Mouse (Mus musculus): Measurements from ENCODE around the gene Gpam.

The Gpam gene

DNA sequence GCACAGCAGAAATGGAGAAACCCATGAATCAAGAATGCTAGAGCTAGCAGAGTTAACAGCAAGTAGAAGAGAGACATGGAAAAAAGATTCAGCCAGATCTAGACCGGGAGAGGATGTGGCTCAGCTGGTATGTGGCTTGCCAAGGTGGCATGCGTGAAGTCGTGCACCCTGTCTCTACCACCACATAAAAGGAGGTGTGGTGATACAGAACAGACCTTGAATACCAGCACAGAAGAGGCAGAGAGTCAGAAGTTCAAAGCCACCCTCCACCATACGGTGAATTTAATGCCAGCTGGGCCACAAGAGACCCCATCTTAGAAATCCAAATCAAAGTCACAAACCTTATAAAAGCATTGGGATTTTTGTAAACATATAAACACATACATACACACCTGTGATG, 25.4 kb downstream of the Gpam start:
- no peak for ATAC-seq (ENCODE audit: low TSS enrichment)

DNA sequence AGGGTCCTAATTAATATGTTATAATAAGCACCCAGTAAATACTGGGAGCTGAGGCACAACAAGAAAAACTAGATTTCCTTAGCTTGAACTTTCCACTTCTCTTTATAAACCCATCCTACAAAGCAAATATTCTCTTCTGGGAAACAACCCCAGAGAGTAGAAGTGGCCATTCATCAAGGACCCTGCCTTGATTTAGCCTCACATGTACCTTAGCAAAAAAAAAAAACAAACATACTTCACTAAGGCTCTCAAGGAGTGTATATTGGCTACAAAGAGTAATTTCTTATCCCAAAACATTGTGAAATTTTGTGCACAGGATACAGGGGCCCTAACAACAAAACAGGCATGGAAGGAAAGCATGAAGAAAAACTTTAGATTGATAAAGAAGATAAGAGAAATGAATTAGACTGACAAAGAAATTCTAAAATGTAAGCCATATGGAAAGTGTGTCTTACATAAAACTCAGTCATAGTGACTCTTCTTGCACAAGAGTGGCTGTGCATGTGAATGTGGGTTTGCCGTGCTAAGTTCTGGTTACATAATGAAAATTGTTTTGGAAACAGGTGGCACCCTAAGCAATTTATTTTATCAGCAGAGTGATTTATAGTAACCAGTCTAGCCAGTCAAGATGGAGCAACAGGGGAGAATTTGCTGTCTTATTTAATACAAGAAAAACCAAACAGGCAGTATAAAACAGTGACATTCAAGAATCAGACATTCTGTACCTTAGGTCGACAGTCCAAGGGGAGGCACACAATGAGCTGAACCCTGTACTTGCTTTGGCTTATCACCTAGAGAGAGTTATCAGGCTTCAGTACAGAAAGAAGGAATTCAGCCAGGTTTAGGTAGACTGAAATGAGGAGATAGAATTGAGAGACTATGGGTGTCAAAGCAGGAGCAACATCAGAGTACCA, 26.6 kb downstream of the Gpam start:
- no peak for ATAC-seq (ENCODE audit: low TSS enrichment)

DNA sequence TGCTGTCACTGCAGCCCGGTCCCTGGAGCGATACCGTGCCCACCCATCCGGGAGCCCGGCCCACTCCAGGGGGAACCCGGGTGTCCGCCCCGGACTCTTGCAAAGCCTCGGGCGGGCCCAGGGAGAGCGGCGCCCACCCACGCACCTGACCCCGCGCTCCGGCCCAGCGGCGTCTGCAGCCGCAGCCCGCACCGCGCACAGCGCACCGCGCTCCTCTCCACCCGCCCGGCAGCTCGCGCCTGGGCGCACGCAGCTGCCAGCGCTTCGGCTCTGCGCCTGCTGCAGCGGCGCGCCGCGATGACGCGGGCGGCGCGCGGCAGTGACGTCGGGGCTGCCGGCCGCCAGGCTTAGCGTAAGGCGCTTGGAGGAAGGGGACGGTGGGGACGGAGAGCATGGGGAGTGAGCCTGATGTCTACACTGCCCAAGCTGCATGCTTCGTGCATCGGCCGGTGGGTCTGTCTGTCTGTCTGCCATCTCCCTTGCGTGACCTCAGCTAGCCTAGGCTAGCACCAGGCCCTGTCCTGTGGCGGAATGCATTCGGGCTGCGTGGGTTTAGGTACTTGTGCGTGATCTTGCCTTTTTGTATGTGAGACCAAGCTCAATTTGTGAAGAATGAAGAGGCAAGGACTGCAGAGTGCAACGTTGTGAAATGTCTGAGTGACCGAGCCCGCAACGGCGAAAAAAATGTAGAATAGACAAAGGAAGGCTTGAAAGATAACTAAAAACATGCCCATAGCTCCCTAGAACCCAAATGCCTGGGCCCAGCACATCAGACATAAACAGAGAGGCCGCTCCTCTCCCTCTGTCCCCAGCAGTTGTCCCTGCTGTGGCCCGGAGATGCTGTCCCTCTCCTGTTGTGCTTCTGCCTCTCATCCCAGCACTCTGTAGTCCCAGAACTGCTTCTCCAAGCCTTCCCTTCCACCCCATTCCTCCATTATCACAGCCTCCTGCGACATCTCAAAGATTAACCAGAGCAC, 27.6 kb downstream of the Gpam start:
- peak; percentile 77 for ATAC-seq (ENCODE audit: low TSS enrichment)

DNA sequence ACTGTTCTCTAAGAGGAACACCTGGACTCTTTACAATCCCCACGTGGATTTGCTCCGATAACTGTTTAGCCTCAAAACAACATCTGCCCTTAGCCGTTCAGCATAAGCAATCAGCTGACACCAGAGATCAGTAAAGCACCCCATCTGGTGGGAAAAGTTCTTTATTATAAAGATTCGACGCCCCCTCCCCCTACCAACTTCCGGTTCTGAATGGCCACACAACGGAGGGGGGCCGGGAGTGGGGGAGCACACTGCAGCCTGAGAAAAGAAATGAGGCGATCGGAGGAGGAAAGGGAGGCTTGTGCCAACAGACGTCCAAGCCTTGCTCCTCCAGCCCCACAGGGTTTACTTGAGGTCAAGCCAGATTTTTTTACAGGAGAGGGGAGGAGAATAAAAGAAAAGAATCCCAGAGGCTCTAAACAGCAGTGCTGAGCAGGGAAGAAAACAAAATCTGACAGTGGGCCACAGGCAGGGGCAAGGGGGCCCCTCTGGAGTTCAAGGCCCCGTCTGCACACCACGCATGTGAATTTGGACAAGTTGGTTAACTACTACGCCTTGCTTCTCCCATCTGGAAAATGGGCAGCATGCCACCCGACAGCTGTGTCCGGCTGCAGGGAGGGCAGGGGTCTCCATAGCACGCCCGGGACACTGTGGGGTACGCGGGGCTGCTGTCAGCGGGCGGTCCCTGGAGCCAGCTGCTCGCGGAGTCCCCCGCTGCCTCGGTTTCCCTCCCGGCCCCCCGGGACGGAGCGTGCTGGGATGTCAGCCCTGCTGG, 28.4 kb downstream of the Gpam start:
- ATAC-seq (ENCODE audit: low TSS enrichment): peak; percentile 17

DNA sequence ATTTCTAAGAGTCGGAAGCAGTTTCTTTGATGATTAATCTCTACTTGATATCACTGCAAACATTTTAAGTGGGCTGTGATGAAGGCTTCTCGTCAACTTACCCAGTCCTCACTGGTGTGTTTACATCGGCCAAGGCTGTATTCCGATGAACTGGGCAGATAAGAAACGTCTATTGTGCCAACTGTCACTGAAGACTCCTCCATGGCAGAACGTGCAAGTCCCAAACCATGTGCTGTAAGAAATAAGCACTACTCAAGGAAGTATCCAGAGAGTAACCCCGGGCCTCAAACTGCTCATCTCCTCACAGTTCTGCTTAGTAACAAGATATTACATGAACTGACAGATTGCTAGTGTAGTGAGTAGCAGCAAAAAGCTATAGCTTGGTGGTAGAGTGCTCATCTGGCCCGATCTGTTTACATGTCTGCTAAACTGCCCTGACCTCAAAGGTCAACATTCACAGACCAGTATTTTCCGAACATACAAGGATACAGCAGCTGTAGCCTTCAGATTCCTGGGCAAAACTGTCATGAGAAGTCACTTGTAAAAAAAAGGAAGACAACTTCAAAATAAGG, 29.6 kb downstream of the Gpam start:
- no peak for ATAC-seq (ENCODE audit: low TSS enrichment)

DNA sequence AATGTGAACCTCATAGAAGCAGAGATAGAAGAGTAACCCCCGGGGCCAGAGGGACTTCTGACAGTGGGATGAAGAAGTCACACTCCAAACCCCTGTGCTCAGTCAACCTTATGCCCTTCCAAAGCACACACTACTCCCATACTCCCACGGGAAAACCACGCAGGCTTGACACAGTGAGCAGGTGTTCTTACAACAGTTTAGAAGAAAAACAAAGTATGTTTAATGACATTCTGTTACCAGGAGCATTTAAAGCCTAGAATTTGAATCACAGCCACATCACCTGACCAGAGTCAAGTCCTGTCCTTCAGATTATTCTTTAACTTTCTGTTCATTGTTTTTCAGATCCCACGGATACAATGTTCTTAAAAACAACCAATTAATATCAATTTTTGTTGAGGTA, 30.4 kb downstream of the Gpam start:
- ATAC-seq (ENCODE audit: low TSS enrichment): no peak

DNA sequence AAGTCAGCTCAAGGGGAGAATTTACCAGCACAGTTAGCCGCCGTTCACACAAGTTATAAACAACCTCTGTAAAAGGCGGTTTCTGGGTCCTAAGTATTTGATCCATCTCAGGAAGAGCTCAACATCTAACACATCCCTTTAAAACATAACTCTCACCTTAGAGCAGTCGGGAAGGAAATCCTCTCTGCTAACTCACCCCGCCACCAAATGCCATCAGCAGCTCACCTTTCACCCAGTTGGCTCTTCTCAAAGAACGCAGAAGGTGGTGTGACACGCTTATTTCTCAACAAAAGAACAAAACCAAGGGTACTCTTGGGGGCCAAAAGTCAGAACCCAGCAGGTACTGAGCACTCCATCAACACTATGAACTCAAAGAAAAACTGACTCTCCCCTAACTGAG, 31.5 kb downstream of the Gpam start:
- no peak for ATAC-seq (ENCODE audit: low TSS enrichment)

DNA sequence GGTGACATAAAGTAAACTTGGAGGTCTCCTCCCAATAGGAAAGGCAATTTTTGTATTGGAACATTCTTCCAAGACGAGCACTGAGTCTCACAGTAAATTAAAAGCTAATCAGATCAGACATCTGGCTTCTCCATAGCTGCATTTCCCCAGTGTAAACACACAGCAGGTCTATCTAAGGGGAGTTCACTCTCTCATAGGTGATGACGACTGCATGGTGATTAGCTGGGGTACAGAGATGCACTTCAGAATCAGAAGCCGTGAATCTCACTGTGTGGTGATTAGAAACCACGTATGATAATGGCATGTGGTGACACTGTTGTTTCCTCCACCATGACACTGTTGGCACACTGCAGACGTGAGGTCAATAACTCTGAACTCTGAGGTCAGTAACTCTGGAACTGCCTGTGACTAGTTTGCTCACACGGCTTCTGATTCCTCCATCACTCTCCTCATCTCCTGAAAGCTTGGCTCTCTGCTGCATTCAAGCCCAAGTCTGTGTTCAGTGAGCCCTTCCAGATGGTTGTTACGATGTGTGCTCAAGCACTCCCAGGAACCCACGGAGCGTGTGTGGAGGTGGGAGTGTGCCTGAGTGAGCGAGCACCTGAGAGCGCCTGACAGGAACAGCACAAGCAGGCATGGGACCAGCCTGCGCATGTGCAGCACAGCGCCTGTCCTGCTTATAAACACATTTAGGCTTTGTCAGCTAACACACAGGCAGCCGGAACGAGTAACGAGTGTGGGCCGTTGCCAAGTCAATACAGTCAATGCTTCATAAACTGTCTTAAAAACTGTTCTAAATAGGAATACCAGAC, 35.2 kb downstream of the Gpam start:
- peak; percentile 99 for ATAC-seq (ENCODE audit: low TSS enrichment)

DNA sequence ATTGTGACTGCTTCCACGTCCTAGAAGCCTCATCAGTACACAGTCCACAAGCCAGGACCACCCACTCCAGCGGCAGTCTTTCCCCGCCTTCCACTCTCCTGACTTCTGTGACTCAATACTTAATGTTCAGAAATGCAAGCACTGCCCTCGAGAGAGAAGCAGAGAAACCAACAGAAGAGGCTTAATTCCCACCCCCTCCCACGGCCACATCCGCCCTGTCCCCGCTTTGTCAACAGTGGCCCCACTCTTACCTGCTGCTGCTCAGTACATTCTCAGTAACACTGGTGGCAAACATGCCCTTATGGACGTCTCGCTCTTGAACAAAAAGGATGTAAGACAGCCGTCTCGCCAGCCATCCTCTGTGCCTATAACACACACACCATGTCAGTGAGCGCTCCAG, 36.2 kb downstream of the Gpam start:
- ATAC-seq (ENCODE audit: low TSS enrichment): no peak

DNA sequence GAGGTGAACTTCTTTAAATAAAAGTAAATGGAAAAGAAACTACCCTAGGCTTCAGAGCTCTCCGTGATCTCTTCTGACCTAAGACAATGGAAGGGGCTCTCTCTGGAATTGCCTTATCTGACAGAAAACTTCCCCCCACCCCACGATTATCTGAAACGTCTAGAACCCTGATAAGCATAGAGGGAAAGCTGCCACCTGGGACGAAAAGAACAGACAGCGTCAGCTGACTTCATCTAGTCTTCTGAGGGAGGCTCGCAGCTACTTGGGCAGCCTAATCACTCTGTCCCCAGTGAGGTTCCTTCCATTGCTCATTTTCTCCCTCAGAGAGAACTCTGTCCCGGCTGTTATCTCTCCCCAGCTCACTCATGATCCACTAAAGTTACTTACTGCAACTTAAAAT, 36.9 kb downstream of the Gpam start:
- no peak for ATAC-seq (ENCODE audit: low TSS enrichment)

DNA sequence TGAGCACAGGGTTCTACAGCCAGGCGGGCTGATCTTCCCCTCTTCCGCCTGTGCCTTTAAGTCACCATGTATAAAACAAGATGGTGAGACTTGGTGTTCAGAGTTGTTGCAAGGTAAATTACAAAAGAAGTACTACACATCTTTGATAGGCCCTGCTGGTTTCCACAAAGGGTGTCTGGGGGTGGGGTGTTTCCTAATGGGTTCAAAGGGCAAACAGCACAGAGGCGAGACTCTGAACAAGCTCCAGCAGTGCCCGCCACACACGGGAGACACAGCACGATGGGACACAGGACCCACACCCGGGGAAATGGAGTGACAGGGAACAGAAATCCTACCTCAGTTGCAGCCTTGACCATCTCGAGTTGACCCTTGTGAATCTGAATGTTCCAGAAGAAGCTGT, 39.3 kb downstream of the Gpam start:
- ATAC-seq (ENCODE audit: low TSS enrichment): no peak

DNA sequence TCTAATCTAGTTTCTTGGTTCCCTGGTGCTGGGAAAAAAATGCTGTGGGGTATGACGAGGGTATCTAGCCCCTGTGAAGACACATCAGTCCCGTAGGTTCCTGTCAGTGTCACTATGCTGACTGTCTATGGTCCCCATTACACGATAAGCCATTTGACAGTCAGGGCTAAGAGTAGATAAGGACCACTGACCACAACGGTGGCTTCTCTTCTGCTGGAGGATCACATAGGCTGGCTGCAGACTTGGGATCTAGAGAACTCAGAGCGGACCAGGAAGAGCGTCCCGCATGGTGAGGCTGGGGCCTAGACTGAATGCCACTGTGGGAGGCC, 41.2 kb downstream of the Gpam start:
- ATAC-seq (ENCODE audit: low TSS enrichment): no peak

DNA sequence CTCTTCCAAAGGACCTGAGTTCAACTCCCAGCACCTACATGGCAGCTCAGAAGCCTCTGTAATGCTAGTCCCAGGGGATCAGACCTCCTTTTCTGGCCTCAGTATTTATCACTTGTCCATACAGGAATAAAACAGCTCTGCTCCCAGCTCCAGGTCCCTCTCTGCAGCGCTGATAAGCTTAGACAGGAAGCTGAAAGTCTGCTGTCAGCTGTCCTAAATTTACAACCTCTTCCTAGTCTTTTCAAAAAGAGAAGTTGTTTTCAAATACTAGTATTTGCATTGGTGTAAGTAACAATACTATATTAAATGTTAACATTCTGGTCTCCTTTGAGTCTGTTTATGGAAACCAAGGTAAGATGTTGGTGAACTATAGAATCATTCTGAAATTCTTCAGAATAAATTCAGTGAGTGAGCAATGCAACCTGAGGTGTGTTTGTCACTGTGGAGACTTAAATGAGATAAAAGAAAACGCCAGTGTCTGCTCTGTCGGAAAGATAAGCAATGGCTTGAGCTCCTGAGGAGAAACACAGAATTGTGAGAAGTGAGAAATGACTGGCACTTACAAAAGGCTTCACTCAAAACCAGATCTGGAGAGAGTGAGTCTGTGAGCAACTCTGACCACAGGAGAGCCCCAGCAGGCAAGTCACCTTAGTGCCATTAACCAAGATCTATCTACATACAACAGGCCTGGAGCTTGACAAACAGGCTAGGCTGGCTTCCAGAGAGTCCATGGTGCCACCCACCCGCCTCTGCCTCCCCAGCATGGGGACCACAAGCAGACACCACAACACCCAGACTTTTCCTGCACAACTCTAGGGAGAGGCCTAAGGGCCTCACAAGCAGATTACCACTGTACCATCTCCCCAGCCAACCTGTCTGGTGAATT, 41.8 kb downstream of the Gpam start:
- ATAC-seq (ENCODE audit: low TSS enrichment): no peak

DNA sequence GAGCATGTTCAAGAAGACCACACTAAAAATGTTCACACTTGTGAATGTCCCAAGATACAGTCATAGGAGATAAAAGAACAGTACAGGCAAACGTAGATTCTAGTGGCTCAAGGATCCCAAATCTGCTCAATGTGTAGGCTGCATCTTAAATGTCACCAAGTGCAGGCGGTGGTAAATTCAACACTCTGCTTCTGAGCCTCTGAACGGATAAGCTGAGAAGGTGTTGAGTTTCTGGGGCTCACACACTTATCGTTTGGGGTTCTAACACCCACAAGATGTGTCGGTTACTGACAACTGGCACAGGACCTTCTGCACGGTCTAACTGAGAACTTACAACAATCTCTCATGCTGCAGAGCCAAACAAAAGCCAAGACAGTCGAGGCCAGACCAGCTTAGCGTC, 50.2 kb downstream of the Gpam start:
- ATAC-seq (ENCODE audit: low TSS enrichment): peak; percentile 94

DNA sequence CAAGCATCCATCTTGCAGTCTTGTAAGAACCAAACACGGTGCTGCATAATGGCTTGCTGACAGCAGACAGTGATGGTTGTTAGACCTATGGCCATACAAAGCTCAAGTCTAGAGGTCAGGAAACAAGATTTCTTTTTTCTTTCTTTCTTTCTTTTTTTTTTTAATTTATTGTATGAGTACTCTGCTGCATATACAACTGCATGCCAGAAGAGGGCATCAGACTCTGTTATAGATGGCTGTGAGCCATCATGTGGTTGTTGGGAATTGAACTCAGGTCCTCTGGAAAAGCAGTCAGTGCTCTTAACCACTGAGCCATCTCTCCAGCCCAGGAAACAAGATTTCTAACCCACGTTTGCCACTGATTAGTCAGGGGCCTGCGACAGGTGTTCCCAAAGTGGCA, 54.0 kb downstream of the Gpam start:
- ATAC-seq (ENCODE audit: low TSS enrichment): no peak

DNA sequence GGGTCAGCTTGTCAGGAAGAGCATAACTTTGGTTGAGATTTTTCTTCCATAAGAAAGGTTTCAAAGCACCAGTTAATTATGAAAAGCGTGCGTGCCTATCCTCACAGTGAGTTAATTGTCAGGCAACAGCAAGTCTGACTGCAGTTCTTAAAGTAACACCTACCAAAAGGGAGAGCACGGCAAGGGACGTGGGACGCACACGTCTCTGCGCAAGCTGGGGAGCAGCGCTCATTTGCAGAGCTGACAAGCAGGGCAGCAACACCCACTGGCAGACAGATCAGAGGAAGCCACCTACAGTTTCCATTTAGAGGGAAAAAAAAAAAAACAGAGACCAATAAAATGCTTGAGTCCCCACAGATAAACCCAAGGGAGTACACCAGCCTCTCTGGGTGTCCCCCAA, 58.0 kb downstream of the Gpam start:
- peak; percentile 97 for ATAC-seq (ENCODE audit: low TSS enrichment)

DNA sequence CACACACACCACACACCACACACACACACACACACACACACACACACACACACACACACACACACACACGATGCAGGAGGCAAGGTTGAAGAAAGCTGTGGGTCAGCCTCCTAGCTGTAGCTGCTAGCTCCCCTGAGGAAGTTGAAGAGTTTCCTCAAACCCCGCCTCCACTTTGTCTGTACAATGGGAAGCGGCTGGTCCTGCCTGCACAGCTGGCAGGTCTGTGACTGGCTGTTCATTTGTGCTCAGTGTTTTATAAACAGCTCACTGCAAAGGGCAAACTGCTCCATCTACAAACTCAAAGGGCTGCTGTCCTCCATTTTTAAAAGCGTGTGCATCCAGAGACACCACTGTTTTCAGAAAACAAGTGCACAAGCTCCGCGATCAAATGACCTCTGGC, 63.8 kb downstream of the Gpam start:
- ATAC-seq (ENCODE audit: low TSS enrichment): no peak

DNA sequence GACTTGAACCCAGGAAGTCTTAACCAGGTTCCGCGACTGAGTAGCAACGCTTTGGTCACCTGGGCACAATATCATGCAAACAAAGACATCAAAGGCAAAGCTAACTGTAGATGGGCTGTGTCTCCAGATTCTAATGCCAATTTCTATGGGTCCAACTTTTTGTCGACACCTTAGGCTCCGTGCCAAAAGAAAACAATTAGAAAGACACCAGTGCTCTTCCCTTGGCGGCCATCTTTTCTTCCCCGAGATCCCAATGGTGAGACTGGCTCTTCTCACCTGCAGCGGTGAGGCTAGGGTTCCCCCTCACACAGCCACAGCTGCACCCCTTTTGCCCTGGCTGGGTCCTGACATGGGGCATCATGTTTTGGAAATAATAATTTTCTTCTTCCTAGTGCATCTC, 64.5 kb downstream of the Gpam start:
- ATAC-seq (ENCODE audit: low TSS enrichment): no peak

DNA sequence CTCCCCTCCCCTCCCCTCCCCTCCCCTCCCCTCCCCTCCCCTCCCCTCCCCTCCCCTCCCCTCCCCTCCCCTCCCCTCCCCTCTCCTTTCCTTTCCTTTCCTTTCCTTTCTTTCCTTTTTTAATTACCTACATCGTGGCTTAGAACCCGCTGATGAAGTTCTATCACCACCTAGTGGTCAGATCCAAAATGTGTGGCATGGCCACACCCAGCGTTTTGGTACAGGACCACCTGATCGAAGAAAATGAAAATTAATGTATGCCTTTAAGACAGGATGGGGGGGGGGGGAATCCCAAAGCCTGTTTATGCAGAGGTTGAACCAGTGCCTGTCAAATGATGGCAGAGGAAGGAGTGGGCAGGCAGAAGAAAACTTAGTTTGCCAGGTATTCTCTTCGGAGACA, 65.1 kb downstream of the Gpam start:
- ATAC-seq (ENCODE audit: low TSS enrichment): peak; percentile 69

DNA sequence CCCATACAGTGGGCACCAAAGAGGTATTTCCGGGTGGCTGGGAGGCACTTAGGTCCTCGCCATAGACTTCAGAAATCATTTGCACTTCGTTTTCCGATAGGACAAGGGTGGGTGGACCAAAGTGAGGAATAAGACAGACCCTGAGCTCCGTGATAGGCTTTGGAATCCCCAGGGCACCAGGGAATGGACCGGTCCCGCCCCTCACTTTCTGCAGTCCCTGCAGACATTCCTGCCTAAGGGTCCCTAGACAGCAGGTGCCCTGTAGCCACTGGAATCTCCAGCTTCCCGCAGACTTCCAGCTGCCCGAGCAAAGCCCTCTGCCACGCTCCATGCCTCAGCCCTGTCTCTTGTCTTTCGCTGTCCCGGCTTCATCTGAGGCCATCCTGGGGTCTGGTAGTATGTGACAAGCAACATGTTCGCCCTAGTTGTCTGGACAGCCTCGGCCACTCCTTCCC, 65.6 kb downstream of the Gpam start:
- no peak for ATAC-seq (ENCODE audit: low TSS enrichment)
